Mouse (Mus musculus) limb, embryonic 11.5 days (tissue): ENCODE measurements around the gene Inpp5b. TPM values are rescaled to one million over a fixed set of nuclear protein-coding genes. Genes with fewer than 3 reads are reported as not detected.
"Not testable (repeated sequence)": the region's sequence is repeated elsewhere in the genome, so short reads cannot be mapped to it uniquely, and the experiment has no call there.

Experiments used
- ATAC-seq: fragments of 200-750 bp; cut with Nextera tagmentation; 2 replicates; pipeline ENCODE4 v1.8.0; 2017; ENCODE audit warnings: low read depth; ENCODE audit not compliant: insufficient number of reproducible peaks, low FRiP score, low TSS enrichment
- DNase-seq: peaks from one replicate; pipeline ENCODE4 v3.0.0-alpha.2; 2015; ENCODE audit warnings: low spot score
- H3K27ac ChIP-seq: fragments of 300-500 bp; sonication (generic); replicated peaks from 2 replicates; pipeline ENCODE4 v1.5.1; 2014; ENCODE audit warnings: low read depth, mild to moderate bottlenecking, low read length
- H3K27me3 ChIP-seq: fragments of 300-500 bp; sonication (generic); 2 replicates; pipeline ENCODE4 v1.6.1; 2014; ENCODE audit warnings: mild to moderate bottlenecking, low read length, mixed read lengths; ENCODE audit not compliant: control insufficient read depth, insufficient read depth
- H3K36me3 ChIP-seq: fragments of 300-500 bp; sonication (generic); 2 replicates; pipeline ENCODE4 v1.6.1; 2014; ENCODE audit warnings: mild to moderate bottlenecking, low read length, moderate library complexity, mixed read lengths; ENCODE audit not compliant: control insufficient read depth, insufficient read depth
- H3K4me1 ChIP-seq: fragments of 300-500 bp; sonication (generic); 2 replicates; pipeline ENCODE4 v1.6.1; 2014; ENCODE audit warnings: low read length, mixed read lengths; ENCODE audit not compliant: control insufficient read depth, insufficient read depth
- H3K4me2 ChIP-seq: fragments of 300-500 bp; sonication (generic); 2 replicates; pipeline ENCODE4 v1.6.1; 2014; ENCODE audit warnings: low read depth, mild to moderate bottlenecking, moderate library complexity; ENCODE audit not compliant: severe bottlenecking
- H3K4me3 ChIP-seq: fragments of 300-500 bp; sonication (generic); 2 replicates; pipeline ENCODE4 v1.5.1; 2014; ENCODE audit warnings: low read depth, low read length
- H3K9ac ChIP-seq: fragments of 300-500 bp; sonication (generic); 2 replicates; pipeline ENCODE4 v1.6.1; 2014; ENCODE audit warnings: mild to moderate bottlenecking, low read length
- H3K9me3 ChIP-seq: fragments of 300-500 bp; sonication (generic); 2 replicates; pipeline ENCODE4 v1.6.1; 2016; ENCODE audit warnings: low read length; ENCODE audit not compliant: control insufficient read depth
- WGBS: fragments of 180-500 bp; shearing (Covaris S2); extraction: QIAGEN DNeasy Blood & Tissue Kit; methylation state at CpG from one replicate; pipeline ENCODE4 v1.1.7; 2014; 5-methylcytosine and 5-hydroxymethylcytosine counted together
- polyA plus RNA-seq: library from polyadenylated mRNA; unstranded; fragments of >200 nt; fragmentation: Nextera tagmentation; extraction: Ambion mirVana; gene quantifications from 2 replicates; pipeline ENCODE4 v1.2.1, GENCODE M21; 2014

Gene Inpp5b
- polyA plus RNA-seq, 1 experiment from 2014 or later = 22.3 TPM

DNA sequence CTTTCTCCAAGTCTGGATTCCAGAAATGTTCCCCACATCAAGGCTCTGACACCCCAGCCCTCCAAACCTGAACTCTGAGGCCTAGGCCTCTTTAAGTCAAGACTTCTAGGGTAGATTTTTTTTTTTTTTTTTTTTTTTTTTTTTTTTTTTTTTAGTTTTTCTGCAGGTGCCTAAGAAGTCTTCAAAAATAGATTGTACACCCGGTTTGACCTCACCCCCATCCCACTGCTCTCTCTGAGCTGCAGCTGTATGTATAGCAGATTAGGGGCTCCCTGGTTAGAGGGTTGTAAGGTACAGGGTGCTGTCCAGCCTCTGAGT, 33.5 kb upstream of the Inpp5b start:
- peak overlapping the region; percentile 99 for H3K27ac ChIP-seq
- H3K27me3 ChIP-seq, H3K4me3 ChIP-seq, H3K9me3 ChIP-seq, H3K36me3 ChIP-seq, H3K9ac ChIP-seq, DNase-seq: not testable (repeated sequence)
- 17% methylated on average over 1 of the region's 1 CpGs for WGBS
- H3K4me2 ChIP-seq = peak overlapping the region; percentile 43; the same call in 1 of the 2 replicates
- H3K4me1 ChIP-seq = peaks cover 51% of the 10 kb centered on the region
- ATAC-seq = peak; percentile 1; the same call in 1 of the 2 replicates

DNA sequence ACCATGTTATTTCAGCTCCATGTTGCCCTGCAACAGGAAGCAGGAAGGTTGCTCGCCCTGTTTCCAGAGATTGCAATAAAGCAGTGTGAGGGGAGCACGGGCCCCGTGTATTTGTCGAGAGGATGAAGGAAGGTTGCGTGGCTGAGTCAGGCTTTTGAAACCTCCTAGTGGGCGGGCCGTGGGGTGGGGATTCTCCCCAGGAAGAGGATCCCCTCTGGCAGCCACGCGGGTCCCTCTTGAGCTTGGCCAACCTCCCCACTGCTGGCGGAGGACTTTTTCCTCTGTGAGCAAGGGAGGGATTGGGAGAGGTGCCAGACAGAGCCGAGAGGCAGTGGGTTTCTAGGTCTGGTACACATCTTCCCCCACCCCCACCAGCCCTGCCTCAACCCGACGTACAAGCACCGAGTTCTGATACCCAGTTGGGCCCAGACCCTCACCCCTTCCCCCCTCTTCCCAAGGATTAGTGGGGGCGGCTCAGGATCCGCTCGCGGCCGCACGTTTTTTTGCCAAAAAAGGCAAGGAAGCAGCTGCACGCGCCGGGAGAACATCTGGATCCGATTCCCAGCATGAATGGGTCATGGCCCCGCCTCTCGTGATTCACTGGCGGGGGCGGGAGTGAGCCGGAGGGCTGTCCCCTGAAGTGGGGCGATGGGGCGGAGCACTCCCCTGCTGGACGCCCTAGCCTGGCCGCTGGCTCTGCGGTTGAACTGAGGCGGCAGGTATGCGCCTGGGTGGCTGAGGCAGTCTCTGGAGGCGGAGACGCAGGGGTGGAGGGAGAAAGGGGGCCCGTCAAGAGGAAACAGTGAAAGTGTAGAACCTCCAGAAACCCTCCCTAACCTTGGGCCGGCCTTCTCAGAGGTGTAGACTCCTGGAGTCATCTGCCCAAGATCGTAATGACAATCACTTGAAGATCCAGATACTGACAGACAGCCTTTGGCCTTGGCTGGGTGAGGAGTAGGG, 32.9 kb upstream of the Inpp5b start:
- Histone ChIP-seq H3K27me3 (no peaks in the 10 kb centered on the region), H3K36me3 (no peaks in the 10 kb centered on the region), H3K4me2 (peak overlapping the region; percentile 43), H3K4me3 (peak overlapping the region; percentile 12; the same call in 1 of the 2 replicates), H3K27ac (peak overlapping the region; percentile 99), H3K4me1 (peaks cover 45% of the 10 kb centered on the region), H3K9ac (peak overlapping the region; percentile 45), H3K9me3 (no peaks in the 10 kb centered on the region)
- WGBS = under 1% methylated on average over 41 of the region's 41 CpGs
- ATAC-seq (peak; percentile 89), DNase-seq (peak; percentile 99)

DNA sequence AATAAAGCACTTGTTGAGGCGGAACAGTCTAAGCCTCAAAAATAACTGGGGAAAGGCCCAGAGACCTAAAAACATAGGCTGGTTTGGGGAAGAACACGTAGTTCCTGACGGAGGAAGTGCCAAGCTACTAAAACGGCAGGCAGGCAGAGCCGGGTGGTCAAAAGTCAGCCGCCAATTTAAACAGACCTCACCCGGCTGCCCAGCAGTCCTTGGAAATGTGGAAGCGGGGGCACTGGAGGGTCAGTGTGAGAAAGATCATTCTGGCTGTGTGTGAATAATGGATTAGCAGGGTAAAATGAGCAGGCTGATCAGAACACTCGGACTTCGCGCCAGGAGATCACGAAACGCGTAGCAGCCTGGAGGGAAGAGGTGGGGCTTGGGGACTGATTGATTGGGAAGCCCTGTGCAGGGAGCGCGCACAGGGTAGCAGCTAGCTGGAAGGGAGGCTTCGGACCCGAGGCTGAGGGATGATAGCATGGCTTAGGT, 31.6 kb upstream of the Inpp5b start:
- H3K9ac ChIP-seq = peak overlapping the region; percentile 48; the same call in 1 of the 2 replicates
- no peaks in the 10 kb centered on the region for H3K27me3 ChIP-seq
- H3K4me3 ChIP-seq = no peak overlapping the region
- H3K27ac ChIP-seq = peak overlapping the region; percentile 99
- H3K9me3 ChIP-seq = no peaks in the 10 kb centered on the region
- DNase-seq (peak; percentile 68), ATAC-seq (no peak)
- H3K4me2 ChIP-seq = peak overlapping the region; percentile 43
- H3K36me3 ChIP-seq = no peaks in the 10 kb centered on the region
- WGBS = 3% methylated on average over 18 of the region's 18 CpGs
- peaks cover 33% of the 10 kb centered on the region for H3K4me1 ChIP-seq

DNA sequence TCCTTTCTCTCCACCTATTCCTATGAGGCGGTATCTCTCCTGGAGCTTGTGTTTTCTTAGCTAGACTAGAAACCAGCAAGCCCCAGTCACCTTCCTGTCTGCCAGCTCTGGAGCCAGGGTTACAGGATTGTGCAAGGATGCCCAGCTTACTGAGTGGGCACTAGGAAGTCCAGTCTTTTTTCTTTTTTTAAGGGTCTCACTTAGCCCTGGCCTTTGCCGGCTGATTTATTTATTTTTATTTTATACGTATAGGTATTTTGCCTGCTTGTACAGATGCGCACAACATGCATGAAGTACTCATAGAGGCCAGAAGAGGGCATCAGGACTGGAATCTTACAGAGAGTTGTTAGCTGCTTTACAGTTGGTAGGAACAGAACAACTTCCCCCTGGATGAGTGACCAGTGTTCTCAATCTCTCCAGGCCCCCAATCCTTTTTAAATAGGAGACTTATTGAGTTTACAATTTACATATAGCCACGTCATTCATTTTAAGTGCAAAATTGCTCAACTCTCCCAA, 30.8 kb upstream of the Inpp5b start:
- DNase-seq (peak; percentile 63), ATAC-seq (no peak)
- no peaks in the 10 kb centered on the region for H3K36me3 ChIP-seq
- H3K27ac ChIP-seq = no peak overlapping the region
- H3K9me3 ChIP-seq = no peaks in the 10 kb centered on the region
- H3K4me3 ChIP-seq = no peak overlapping the region
- peaks cover 30% of the 10 kb centered on the region for H3K4me1 ChIP-seq
- H3K9ac ChIP-seq = no peak overlapping the region
- no peaks in the 10 kb centered on the region for H3K27me3 ChIP-seq
- no peak overlapping the region for H3K4me2 ChIP-seq
- 16% methylated on average over 5 of the region's 5 CpGs for whole genome bisulfite sequencing

DNA sequence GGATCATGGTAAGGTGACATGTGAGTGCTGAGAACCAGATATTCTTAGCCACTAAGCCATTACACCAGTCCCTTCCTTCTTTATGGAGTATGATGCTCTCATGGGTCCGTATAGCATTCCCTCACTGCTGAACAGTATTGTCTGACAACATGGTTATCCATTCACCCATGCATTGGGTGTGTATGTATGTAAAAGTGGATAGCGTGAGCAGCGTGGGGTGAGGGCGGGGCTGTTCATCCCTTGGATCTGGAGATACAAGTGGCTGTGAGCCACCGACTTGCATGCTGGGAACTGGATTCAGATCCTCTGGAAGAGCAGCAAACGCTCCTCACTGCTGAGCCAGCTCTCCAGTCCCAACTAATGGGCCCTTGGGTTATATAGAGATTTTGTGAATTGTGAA, 29.0 kb upstream of the Inpp5b start:
- Histone ChIP-seq H3K4me1 (peaks cover 27% of the 10 kb centered on the region), H3K27ac (no peak overlapping the region), H3K4me2 (no peak overlapping the region), H3K4me3 (no peak overlapping the region), H3K9me3 (no peaks in the 10 kb centered on the region), H3K9ac (no peak overlapping the region), H3K27me3 (no peaks in the 10 kb centered on the region), H3K36me3 (no peaks in the 10 kb centered on the region)
- ATAC-seq (no peak), DNase-seq (no peak)
- WGBS = 86% methylated on average over 6 of the region's 6 CpGs

DNA sequence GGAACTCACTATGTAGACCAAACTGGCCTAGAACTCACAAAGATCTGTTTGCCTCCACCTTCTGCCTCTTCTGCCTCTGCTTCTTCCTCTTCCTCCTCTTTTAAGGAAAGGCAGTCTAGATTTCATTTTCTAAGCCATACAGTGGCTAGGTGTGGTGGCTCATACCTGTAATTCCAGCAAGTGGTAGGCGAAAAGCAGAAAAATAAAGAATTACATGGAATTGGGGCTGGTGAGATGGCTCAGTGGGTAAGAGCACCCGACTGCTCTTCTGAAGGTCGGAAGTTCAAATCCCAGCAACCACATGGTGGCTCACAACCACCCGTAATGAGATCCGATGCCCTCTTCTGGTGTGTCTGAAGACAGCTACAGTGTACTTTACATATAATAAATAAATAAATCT, 27.8 kb upstream of the Inpp5b start:
- peaks cover 22% of the 10 kb centered on the region for H3K4me1 ChIP-seq
- H3K4me2 ChIP-seq, H3K9ac ChIP-seq, H3K9me3 ChIP-seq, H3K4me3 ChIP-seq, H3K27ac ChIP-seq, ATAC-seq, DNase-seq, H3K27me3 ChIP-seq, H3K36me3 ChIP-seq: not testable (repeated sequence)
- 79% methylated on average over 5 of the region's 5 CpGs for WGBS

DNA sequence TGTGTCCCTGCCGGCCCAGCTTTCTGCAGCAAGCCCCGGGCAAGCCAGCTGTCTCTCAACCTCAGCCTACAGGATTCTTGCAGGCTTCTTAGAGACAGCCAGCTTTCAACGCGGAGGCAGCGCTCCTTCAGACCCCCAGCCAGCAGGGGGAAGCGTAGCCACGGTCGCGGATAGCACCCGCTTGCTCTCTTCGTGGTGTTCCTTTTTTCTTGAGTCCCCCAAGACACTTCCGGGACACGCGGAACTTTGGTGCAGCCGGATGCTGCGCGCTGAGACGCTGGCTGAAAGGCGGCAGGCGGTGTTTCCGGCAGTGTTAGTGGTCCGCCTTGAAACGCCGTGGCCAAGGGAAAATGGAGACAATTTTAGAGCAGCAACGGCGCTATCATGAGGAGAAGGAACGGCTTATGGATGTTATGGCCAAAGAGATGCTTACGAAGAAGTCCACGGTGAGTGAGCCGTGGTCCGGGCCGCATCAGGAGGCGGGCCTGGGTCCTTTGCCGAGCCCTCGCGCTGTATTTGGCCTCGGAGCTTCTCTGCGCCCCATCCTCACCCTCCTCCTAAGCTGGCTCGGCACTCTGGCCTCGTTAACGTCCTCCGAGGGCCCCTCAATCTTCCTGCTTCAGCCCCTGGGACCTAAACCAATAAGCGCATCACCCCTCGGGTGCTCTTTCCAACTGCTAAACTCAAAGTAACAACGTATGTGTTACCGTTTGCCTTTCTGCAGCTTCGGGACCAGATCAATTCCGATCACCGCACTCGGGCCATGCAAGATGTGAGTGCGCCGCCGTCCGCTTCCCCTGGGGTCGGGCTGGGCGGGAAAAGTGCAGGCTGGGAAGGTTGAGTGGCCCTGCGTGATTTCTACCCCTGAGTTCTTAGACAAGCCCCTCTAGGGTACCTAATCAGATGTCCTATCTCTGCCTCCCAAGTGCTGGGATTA, 26.8 kb upstream of the Inpp5b start, which contains the start of gene Sf3a3:
Gene Sf3a3 (plus strand): TSS at position 232 of the 937 bp plus-strand sequence.
- H3K36me3 ChIP-seq = peaks cover 7% of the 10 kb centered on the region; the same call in 1 of the 2 replicates
- peaks cover 15% of the 10 kb centered on the region for H3K4me1 ChIP-seq
- H3K9ac ChIP-seq = peak within 1 kb of the TSS; percentile 91
- WGBS = under 1% methylated on average over 57 of the region's 57 CpGs
- H3K4me3 ChIP-seq = peak within 1 kb of the TSS; percentile 97
- H3K27me3 ChIP-seq = no peaks in the 10 kb centered on the region
- peak within 1 kb of the TSS; percentile 82 for H3K4me2 ChIP-seq
- ATAC-seq = peak; percentile 79
- peak within 1 kb of the TSS; percentile 70; the same call in 1 of the 2 replicates for H3K27ac ChIP-seq
- no peaks in the 10 kb centered on the region for H3K9me3 ChIP-seq
- DNase-seq = peak; percentile 96

DNA sequence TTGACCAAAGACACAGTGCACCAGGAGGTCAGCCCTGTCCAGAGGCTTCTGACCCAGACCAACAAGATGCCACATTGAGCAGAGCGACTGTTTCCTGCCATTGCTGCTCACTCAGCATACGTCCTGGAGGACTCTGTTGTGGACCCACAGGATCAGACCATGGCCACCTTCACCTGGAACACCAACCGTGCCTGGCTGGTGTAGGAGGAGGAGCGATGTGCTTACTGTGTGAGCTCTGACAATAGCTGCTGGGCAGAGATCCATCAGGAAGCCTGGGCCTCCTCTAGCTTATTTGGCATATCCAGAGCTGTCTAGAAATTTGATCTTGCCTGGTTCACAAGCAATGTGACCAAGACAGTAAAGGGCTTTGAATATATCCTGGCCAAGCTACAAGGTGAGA, 22.5 kb upstream of the Inpp5b start:
- H3K9ac ChIP-seq = no peak overlapping the region
- H3K36me3 ChIP-seq = peaks cover 17% of the 10 kb centered on the region; the same call in 1 of the 2 replicates
- H3K27me3 ChIP-seq = no peaks in the 10 kb centered on the region
- H3K4me3 ChIP-seq = no peak overlapping the region
- DNase-seq = no peak
- H3K27ac ChIP-seq = no peak overlapping the region
- no peak overlapping the region for H3K4me2 ChIP-seq
- 92% methylated on average over 4 of the region's 4 CpGs for WGBS
- H3K9me3 ChIP-seq = no peaks in the 10 kb centered on the region
- H3K4me1 ChIP-seq = peaks cover 7% of the 10 kb centered on the region
- no peak for ATAC-seq
